Mouse (Mus musculus) spleen, adult 2 months (tissue): ENCODE data around the gene Smad6. TPM values are rescaled to one million over a fixed set of nuclear protein-coding genes. Genes with fewer than 3 reads are reported as not detected.

Experiments used
- DNase-seq, 2 experiments: peaks; one replicate each; pipeline versions ENCODE4 v3.0.0 to v3.0.0-alpha.2; 2012 to 2021; ENCODE audit warnings: low spot score in 2 of 2, low read depth in 1 of 2
- H3K27ac ChIP-seq: fragments of 200-500 bp; 2 replicates; pipeline ENCODE4 v1.5.1; 2012; ENCODE audit warnings: low read length, inconsistent platforms; ENCODE audit not compliant: insufficient read depth
- H3K27me3 ChIP-seq: fragments of 200-500 bp; 2 replicates; pipeline ENCODE4 v1.6.1; 2012; ENCODE audit warnings: mild to moderate bottlenecking, moderate library complexity, low read length, inconsistent platforms; ENCODE audit not compliant: control insufficient read depth, insufficient read depth
- H3K36me3 ChIP-seq: fragments of 200-500 bp; 2 replicates; pipeline ENCODE4 v1.6.1; 2012; ENCODE audit warnings: mild to moderate bottlenecking, low read length, inconsistent platforms; ENCODE audit not compliant: control insufficient read depth, insufficient read depth
- H3K4me1 ChIP-seq: fragments of 200-500 bp; 2 replicates; pipeline ENCODE4 v1.6.1; 2011; ENCODE audit warnings: inconsistent platforms; ENCODE audit not compliant: control insufficient read depth, insufficient read depth, insufficient read length
- H3K4me3 ChIP-seq: fragments of 200-500 bp; 2 replicates; pipeline ENCODE4 v1.5.1; 2011; ENCODE audit warnings: mild to moderate bottlenecking, inconsistent platforms; ENCODE audit not compliant: insufficient read depth, insufficient read length; ENCODE audit errors: extremely low read depth
- CTCF ChIP-seq: fragments of 200-500 bp; IDR thresholded peaks from 2 replicates; pipeline ENCODE4 v1.5.1; 2011; ENCODE audit warnings: mild to moderate bottlenecking, inconsistent platforms; ENCODE audit not compliant: insufficient read depth, insufficient read length, insufficient replicate concordance; ENCODE audit errors: extremely low read depth
- POLR2A ChIP-seq: fragments of 200-500 bp; IDR thresholded peaks from 2 replicates; pipeline ENCODE4 v1.6.1; 2011; ENCODE audit warnings: low read depth, low read length, inconsistent platforms
- WGBS: fragments of 180-500 bp; shearing (Covaris S2); methylation state at CpG from one replicate; pipeline ENCODE4 v1.1.7; 2018; 5-methylcytosine and 5-hydroxymethylcytosine counted together
- polyA plus RNA-seq: library from polyadenylated mRNA; depleted of rRNA; stranded (reverse); fragments of >200 nt; gene quantifications from 2 replicates; pipeline ENCODE4 v1.2.3, GENCODE M21; 2012

Smad6 gene
- polyA plus RNA-seq, 1 experiment, result 6.2 TPM

GRCm38 (mm10) chr9:63960829-63961185 is 61.1 kb downstream of the Smad6 start:
- Histone ChIP-seq H3K4me1 (no peaks in the 10 kb centered on the region), H3K27ac (no peak overlapping the region; the same call in 1 of the 2 replicates), H3K27me3 (no peaks in the 10 kb centered on the region), H3K36me3 (no peaks in the 10 kb centered on the region), H3K4me3 (no peak overlapping the region)
- WGBS, result 73% methylated on average over 4 of the region's 4 CpGs
- no peak for DNase-seq
- no peak for TF ChIP-seq CTCF
- TF ChIP-seq POLR2A, result no peak

GRCm38 (mm10) chr9:63959933-63960828 is 61.7 kb downstream of the Smad6 start:
- Histone ChIP-seq H3K4me1 (no peaks in the 10 kb centered on the region), H3K27ac (no peak overlapping the region; the same call in 1 of the 2 replicates), H3K27me3 (no peaks in the 10 kb centered on the region), H3K4me3 (no peak overlapping the region), H3K36me3 (no peaks in the 10 kb centered on the region)
- TF ChIP-seq CTCF (no peak), POLR2A (no peak)
- no peak for DNase-seq
- WGBS, result 44% methylated on average over 21 of the region's 21 CpGs

- DNase-seq, result no peak
- Histone ChIP-seq H3K4me1 (no peaks in the 10 kb centered on the region), H3K27me3 (no peaks in the 10 kb centered on the region), H3K36me3 (no peaks in the 10 kb centered on the region), H3K27ac (no peak overlapping the region), H3K4me3 (no peak overlapping the region)
- WGBS, result 86% methylated on average over 17 of the region's 17 CpGs
- TF ChIP-seq CTCF, result no peak
- TF ChIP-seq POLR2A, result no peak
These were observed 62.5 kb downstream of the Smad6 start for GRCm38 (mm10) chr9:63959129-63959932.

GRCm38 (mm10) chr9:63958337-63959030 is 63.4 kb downstream of the Smad6 start:
- no peak for TF ChIP-seq POLR2A
- no peak for TF ChIP-seq CTCF
- no peak overlapping the region for H3K4me3 ChIP-seq
- DNase-seq, result no peak
- no peaks in the 10 kb centered on the region for H3K4me1 ChIP-seq
- H3K36me3 ChIP-seq, result no peaks in the 10 kb centered on the region
- WGBS, result 77% methylated on average over 15 of the region's 15 CpGs
- H3K27me3 ChIP-seq, result no peaks in the 10 kb centered on the region
- no peak overlapping the region for H3K27ac ChIP-seq

GRCm38 (mm10) chr9:63957647-63958185 is 64.1 kb downstream of the Smad6 start:
- H3K4me1 ChIP-seq, result no peaks in the 10 kb centered on the region
- WGBS, result 81% methylated on average over 11 of the region's 11 CpGs
- no peak for DNase-seq
- H3K27ac ChIP-seq, result no peak overlapping the region
- no peaks in the 10 kb centered on the region for H3K27me3 ChIP-seq
- no peaks in the 10 kb centered on the region for H3K36me3 ChIP-seq
- no peak overlapping the region for H3K4me3 ChIP-seq
- TF ChIP-seq CTCF (no peak), POLR2A (no peak)

- peak; percentile 18 to 42 for DNase-seq
- H3K27ac ChIP-seq, result no peak overlapping the region
- no peaks in the 10 kb centered on the region for H3K36me3 ChIP-seq
- H3K4me1 ChIP-seq, result no peaks in the 10 kb centered on the region
- 18% methylated on average over 9 of the region's 9 CpGs for WGBS
- H3K27me3 ChIP-seq, result no peaks in the 10 kb centered on the region
- TF ChIP-seq POLR2A (no peak), CTCF (peak; percentile 76; the same call in 1 of the 2 replicates)
- no peak overlapping the region for H3K4me3 ChIP-seq
These were observed 65.8 kb downstream of the Smad6 start for GRCm38 (mm10) chr9:63956052-63956451.
